Mouse (Mus musculus) T-cell, adult 2 months (primary cell): Measurements from ENCODE around the gene Gtf3c6.

ENCODE experiments used
- DNase-seq: peaks from one replicate; pipeline ENCODE4 v3.0.0; 2022; ENCODE audit warnings: low spot score

Gene Gtf3c6

DNA sequence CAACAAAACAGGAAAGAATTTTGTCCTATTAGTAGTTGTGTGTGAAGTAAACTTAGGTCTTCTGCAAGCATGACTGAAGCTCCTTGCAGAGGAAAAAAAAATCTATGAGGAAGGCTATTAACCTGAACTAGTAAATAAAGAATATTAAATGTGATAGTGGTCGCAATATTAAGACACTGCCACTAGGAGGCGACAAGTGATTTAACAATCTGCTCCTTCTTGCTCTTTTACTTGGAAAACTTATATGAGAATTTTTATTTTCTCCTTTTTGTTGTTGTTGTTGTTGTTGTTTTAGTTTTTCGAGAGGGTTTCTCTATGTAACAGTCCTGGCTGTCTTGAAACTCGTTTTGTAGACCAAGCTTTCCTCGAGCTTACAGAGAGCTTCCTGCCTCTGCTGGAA is 1.1 kb upstream of the Gtf3c6 start:
- DNase-seq, result peak; percentile 41

DNA sequence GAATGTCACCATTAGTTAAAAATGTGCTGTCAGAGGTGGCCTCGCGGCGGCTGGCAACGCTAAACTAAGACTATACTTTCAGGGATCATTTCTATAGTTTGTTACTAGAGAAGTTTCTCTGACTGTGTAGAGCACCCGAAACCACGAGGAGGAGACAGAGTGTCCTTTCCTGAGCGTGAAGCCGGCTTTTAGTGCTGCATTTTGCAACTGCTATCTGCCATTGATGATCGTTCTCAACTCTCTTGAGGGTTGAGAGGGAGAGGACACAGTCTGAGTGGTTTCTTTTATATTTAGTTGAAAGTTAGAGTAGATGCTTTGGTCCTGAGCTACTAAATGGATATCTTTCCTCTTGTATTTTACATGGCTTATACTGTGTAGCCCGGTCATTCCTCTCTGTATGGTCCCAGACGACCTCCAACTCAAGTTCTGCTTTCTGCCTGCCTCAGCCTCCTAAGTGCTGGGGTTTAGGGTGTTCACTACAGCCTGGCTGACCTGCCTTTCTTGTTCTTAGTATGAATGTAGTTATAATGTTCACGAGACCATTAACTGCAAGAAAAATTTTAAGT is 576 bp upstream of the Gtf3c6 start:
- peak; percentile 88 for DNase-seq

DNA sequence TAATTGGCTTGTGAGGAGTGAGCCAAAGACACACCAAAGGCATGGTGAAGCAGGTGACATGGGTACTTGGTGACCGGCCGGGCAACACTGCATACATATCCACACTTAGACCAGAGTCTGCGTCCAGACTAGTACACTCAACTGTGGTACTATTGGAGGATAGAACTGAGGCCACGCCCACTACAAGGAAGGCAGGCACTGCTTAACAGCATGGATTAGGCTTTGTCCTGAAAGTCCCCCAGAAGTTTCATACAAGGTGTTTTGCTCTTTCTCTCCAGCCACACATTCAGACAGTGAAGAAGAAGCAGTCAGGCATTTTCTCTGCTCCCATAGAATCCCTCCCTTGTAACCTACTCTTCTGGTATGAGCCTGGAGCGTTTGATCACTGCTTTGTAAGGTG is 1.2 kb downstream of the Gtf3c6 start:
- DNase-seq, result peak; percentile 19

DNA sequence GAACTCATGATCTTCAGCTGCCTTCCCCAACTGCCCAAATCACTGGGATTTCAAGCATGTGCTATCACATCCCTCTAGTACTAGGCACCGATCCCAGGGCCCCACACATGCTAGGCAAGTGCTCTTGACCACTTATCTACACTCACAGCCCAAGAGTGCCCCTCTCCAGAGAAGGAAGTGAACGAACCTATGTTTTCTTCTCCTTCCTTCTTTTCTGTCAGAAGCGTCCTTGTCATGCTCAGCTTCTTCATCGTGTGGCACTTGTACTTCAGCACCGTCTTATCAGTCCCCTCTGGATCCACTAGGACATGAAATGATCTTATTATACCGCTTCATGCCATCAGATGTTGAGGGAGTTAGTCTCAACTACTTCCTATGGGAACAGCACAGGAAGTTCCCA is 6.9 kb downstream of the Gtf3c6 start:
- DNase-seq, result no peak

DNA sequence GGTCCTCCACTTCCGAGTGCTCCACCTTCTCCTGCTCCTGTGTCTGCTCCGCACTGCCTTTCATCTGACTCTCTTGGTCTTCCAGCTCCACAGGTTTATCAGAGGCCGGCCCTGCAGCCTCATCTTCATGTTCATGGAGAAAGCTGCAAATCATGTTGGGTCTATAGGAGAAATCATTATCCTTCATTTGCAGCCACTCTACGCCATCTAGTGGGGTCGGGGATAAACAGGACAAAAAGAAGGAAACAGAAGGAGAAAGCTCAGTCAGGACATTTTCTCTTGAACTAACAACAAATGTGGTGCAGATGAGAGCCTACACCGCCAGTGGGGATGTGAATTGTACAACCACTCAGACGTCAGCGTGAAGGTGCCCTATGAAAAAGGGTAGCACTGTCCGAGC is 8.3 kb downstream of the Gtf3c6 start:
- DNase-seq, result no peak

DNA sequence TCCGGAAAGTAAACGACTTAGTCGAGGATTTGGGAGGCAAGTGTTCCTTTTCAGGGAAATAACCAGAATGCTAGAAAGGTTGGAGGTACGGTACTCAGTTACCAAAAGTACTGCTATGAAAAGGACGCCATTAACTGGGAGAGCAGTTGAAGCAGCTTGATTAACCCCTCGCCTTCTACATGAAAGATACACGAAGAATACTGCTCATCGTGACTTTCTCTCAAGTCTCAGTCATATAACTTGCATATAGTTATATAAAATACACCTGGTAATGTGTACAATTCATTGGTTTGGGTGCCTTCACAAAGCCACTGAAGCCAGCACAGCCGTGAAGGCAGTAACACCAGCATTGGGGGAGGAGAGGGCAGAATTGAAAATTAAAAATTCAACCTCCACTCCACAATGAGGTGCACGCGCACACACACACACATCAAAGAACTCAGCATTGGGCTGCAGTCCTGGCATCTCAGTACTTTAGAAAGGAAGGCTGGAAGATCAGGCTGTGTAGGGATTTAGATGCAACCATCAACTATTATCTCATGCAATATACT is 10.7 kb downstream of the Gtf3c6 start:
- DNase-seq, result no peak

DNA sequence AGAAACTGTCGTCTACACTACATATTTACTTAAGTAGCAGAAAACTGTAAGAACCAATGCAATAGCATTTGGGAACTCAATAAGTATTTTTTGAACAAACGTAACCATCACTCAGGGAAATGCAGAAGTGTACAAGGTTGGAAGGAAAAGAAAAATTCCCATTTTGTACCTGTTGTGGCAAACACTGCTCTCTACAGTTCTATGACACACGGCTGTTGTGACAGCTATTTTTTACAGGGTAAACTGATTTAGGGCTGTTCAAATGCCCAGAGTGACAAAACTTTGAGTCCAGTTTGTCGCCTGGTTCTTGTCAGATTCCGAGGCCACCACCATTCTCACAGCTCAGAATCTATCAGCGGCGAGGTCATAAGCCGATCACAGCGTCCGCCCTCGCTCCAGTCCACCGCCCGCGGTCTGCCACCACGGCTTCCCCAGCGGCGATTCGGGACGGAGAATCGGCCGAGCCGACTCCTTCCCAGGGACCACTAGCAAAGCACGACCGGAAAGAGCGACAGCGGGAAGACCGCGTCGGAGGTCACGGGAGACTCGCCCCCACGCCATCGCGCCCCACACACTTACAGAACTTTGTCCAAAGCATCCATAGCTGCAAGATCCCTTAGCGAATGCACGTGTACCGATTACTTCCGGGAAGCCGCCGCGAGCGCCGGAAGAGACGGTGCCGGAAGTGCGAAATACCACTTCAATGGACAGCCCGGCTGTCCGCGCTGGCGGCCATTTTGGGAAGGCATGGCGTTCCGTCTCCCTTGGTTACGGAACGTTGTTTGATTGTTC is 11.3 kb downstream of the Gtf3c6 start, which contains the start of gene Rpf2:
Rpf2 (minus strand) TSS at position 663 of the 792 bp plus-strand sequence.
- DNase-seq, result peak; percentile 85

DNA sequence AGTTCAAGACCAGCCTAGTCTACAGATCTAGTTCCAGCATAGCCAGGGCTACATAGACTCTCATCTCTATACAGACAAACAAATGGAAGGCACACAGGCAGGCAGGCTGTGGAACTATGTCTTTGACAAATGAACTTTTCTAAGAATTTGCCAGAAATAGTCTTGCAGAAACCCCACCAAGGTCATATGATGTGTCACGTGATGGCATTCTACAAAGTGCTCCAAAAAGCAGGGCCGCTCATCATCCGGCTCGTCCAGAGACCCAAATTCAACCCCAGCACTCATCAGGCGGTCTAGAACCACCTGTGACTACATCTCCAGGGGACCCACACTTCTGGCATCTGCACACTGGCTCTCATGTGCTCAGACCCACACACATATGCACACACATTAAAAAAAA is 20.1 kb downstream of the Gtf3c6 start:
- DNase-seq, result no peak

DNA sequence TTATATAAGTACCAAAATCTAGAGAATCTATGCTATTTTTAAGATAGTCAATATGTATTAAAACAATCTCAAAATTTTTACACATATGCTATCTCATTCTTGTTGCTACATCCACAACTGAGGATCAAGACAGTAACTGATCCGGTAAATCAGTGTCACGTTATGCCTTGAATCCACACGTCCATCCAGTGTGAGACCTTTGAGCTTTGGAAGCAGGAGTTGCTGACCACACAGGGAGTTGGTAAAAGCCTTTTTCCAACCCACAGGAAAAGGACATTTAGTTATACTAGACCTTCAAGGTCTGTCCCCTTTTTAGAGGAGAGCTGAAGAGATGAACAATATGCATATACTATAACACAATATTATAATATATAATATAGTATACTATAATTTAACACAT is 24.7 kb downstream of the Gtf3c6 start:
- no peak for DNase-seq

DNA sequence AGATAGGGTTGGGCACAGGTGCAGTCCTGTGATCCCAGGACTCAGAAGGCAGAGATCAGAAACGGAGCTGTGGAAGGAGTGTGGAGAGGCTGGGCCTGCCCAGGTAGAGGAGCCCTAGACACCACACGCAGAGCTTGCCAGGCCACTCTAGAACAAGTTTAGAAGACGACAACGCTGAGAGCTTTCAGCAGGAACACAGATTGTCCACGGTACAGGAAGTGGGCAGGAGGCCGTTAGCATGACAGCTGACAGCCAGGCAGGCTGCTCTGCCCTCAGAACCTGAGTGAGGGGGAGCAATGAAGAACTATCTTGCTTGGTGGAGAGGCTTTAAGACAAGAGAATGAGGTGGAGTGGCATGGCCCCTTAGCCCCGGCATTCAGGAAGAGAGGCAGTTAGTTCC is 25.5 kb downstream of the Gtf3c6 start:
- DNase-seq, result peak; percentile 22

DNA sequence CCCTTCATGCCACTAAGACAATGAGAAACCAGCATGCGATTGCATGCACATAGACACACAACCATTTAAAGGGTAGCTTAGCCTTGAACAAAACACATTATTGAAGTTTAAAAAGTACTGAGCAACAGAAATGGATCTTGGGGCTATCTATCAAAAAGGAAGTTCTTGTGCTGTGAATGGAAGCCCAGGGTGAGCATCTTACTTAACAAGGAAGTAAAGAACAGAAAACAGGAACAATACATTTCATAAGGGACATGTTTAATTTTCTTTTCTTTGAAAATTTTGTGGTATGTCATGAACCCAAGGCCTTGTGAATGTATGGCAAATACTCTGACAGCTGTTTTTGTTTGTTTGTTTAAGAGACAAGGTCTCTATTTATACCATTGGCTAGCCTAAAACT is 28.2 kb downstream of the Gtf3c6 start:
- no peak for DNase-seq

DNA sequence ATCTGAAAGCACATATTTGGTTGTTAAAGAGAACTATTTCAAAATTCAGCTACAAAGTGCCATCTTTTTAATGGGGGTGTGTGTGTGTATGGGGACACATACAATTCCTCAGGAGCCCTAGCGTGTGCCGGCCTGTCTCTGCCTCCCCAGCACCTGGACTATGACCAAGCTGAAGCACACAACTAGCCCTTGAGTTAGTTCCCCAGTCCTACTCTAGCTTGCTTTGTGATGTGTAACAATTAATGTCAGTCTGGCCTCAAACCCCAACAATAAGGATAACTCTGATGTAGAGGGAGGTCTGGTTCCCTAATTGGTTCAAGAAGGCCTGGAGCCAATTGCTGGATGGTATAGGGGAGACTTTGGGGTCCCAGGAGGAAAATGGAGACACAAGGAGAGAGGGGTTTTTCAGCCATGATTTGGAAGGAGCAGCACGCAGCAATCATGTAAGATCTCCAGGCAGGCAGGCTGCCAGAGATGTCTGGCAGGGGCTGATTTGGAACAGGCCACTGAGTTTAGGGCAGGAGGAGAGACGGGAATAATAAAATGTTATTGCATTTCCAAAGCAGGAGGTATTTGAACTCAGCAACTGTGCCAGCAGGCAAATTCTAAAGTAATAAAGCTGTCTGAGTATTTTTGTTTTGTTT is 30.1 kb downstream of the Gtf3c6 start:
- DNase-seq, result no peak

DNA sequence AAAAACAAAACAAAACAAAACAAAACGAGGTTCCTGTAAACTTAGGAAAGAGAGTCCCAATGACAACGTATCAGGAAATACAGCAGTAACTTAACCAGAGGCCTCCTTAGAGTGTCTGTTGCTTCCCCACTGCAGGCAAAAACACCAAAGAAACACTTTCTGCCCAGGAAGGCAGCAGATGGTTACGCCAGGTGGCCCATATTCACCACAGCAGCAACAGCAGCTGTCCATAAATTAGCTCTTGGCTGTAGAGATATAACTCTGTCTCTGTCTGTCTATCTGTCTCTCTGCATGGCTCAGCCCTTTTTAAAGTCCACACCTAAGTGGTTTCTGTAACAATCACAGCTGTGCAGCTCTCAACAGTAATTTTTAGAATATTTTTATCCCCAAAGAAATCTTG is 39.0 kb downstream of the Gtf3c6 start:
- no peak for DNase-seq

DNA sequence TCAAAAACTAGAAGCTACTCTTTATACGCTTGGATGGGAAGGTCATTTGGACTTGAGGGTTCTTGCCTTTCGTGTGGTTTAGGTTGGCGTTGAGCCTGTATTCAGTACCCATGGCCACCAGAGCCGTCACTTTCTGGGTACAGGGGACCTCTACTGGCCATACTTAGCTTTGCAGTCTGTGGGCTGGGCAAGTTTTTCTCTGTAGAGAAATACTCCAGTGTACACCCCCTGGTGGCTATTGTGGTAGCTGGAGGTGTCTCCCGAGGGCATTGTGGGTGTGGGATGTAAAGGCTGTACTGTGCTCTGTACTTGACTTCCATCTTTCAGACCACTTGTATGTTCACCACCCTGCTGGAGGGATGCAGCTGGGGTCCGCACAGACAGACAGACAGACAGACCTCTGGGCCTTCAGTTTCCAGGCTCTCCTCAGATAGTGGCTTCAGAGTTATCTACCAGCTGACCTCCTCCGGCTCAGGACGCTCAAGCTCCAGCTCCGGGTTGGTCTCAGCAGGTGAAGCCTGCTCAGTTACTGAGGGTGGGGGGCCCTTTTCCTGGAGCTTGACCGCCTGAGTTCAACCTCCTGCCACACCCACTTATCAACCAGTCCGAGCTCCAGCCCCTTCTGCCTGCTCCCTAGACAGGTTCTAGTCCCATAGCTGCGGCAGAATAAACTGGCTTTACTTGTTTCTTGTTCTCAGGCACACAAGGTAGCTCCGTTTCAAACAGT is 45.3 kb downstream of the Gtf3c6 start:
- peak; percentile 90 for DNase-seq
